Mouse (Mus musculus) erythroblast, embryonic 14.5 days (primary cell): ENCODE measurements around the gene Hsf5. TPM values are rescaled to one million over a fixed set of nuclear protein-coding genes. Genes with fewer than 3 reads are reported as not detected.
A peak's percentile ranks its signal among the peaks of the same experiment; 100 is the strongest.

ENCODE experiments used
- H3K27me3 ChIP-seq: 2 replicates; pipeline ENCODE4 v1.6.1; 2012; ENCODE audit warnings: inconsistent platforms; ENCODE audit not compliant: control insufficient read depth
- H3K36me3 ChIP-seq: 2 replicates; pipeline ENCODE4 v1.6.1; 2012; ENCODE audit warnings: mild to moderate bottlenecking, inconsistent platforms; ENCODE audit not compliant: control insufficient read depth
- H3K4me1 ChIP-seq: 2 replicates; pipeline ENCODE4 v1.6.1; 2012; ENCODE audit warnings: inconsistent platforms; ENCODE audit not compliant: control insufficient read depth
- H3K4me3 ChIP-seq: replicated peaks from 2 replicates; pipeline ENCODE3; 2012; ENCODE audit warnings: moderate library complexity, mild to moderate bottlenecking, inconsistent platforms
- H3K9me3 ChIP-seq: 2 replicates; pipeline ENCODE4 v1.6.1; 2012; ENCODE audit warnings: low read length, inconsistent platforms, mixed read lengths; ENCODE audit not compliant: control insufficient read depth
- GATA1 ChIP-seq: IDR thresholded peaks from 2 replicates; pipeline ENCODE4 v1.6.1; 2012; ENCODE audit warnings: low read length, inconsistent platforms, mixed read lengths
- TAL1 ChIP-seq: IDR thresholded peaks from 3 replicates; pipeline ENCODE4 v1.6.1; 2012; ENCODE audit warnings: low read length, inconsistent platforms, mixed read lengths
- polyA plus RNA-seq: library from polyadenylated mRNA; stranded (reverse); fragments of >175 nt; gene quantifications from 2 replicates; pipeline ENCODE4 v1.2.3, GENCODE M21; 2012

The Hsf5 gene
- polyA plus RNA-seq, 1 experiment, result not detected

DNA sequence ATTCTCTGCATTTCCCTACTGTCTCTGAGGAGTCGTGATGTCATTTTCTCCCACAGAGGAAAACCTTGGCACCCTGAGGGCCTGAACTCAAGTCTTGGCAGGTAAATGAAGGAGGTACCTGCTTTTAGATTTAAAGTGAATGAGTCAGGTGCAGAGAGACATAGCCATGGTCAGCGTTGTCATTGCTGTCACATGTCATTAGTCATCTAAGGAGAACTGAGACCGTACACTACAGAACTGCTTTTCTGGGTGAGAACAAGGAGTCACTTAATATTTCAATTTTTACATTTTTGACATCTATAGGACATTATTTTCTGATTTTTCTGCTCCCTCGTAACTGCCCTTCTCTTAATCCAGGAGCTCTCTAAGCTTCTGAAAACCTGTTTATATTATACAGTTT lies 61.6 kb downstream of the Hsf5 start:
- H3K9me3 ChIP-seq, result peaks cover 3% of the 10 kb centered on the region; the same call in 1 of the 2 replicates
- H3K4me1 ChIP-seq, result peaks cover 4% of the 10 kb centered on the region; the same call in 1 of the 2 replicates
- no peaks in the 10 kb centered on the region for H3K27me3 ChIP-seq
- no peaks in the 10 kb centered on the region for H3K36me3 ChIP-seq
- no peak overlapping the region for H3K4me3 ChIP-seq
- TF ChIP-seq TAL1, result no peak
- TF ChIP-seq GATA1, result no peak

DNA sequence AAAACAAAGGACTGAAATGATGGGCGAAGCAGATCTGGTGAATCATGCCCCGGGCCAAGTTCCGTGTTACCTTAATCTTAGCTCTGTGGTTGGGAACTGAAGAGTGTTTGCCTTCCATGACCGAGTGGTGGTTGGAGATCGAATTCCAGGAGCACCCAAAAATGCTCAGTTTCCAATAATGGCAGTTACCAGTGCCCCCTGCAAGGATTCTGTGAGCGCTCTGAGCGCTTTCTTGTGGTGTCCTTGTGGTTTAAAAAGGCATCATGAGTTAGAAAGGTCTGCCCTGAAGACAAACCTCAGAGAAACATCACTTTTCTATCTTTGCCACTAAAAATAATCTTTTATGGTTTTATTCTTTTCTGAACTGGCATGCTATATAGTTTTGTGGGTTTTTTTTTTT lies 62.0 kb downstream of the Hsf5 start:
- no peak for TF ChIP-seq GATA1
- no peak for TF ChIP-seq TAL1
- Histone ChIP-seq H3K4me1 (peaks cover 2% of the 10 kb centered on the region; the same call in 1 of the 2 replicates), H3K36me3 (no peaks in the 10 kb centered on the region), H3K4me3 (no peak overlapping the region), H3K9me3 (peaks cover 3% of the 10 kb centered on the region; the same call in 1 of the 2 replicates), H3K27me3 (no peaks in the 10 kb centered on the region)

DNA sequence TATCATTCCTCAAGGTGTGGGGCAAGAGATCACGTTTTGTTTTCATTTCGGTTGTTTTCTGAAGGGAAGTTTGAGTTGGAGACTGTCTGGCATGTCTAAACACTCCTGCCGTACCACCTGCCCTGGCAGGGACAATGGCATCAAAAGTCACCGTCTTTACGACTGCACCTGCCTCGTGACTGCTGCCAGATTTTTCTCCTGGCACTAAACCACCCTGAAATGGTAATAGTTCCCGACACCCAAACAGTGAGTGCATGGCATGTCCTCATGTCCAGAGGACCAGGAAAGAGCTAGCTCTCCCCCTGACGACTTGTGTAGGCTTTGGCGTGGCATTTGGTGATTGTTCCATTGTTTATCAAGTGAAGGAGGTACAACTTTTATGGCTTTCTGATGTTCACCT lies 63.8 kb downstream of the Hsf5 start:
- TF ChIP-seq GATA1 (no peak), TAL1 (no peak)

DNA sequence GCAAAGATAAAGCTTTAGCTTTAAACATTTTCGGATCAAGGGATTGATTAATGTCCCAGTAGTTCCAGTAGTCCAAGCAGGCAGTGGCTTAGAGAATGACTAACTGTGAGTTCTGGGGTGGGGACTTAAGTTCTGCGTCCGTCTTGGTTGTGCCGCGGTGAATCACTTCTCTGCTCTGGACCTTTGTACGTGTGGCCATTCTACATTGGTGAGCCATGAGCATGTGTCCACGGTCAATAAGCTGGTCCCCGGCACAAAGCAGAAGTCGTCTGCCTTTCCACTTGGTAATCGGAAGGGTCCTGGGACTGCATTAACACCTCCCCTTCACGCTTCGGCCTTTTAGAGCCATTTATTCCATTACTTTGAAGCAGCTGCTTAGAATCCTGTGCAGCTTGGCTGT lies 65.1 kb downstream of the Hsf5 start:
- H3K9me3 ChIP-seq, result no peaks in the 10 kb centered on the region
- TF ChIP-seq GATA1, result no peak
- TF ChIP-seq TAL1, result no peak
- no peaks in the 10 kb centered on the region for H3K36me3 ChIP-seq
- H3K4me3 ChIP-seq, result no peak overlapping the region
- H3K4me1 ChIP-seq, result peaks cover 4% of the 10 kb centered on the region; the same call in 1 of the 2 replicates
- no peaks in the 10 kb centered on the region for H3K27me3 ChIP-seq

More for the DNA sequence above, 63.8 kb downstream of the Hsf5 start:
- Histone ChIP-seq H3K4me1 (no peaks in the 10 kb centered on the region; the same call in 1 of the 2 replicates), H3K27me3 (no peaks in the 10 kb centered on the region), H3K9me3 (no peaks in the 10 kb centered on the region), H3K4me3 (no peak overlapping the region), H3K36me3 (no peaks in the 10 kb centered on the region)

DNA sequence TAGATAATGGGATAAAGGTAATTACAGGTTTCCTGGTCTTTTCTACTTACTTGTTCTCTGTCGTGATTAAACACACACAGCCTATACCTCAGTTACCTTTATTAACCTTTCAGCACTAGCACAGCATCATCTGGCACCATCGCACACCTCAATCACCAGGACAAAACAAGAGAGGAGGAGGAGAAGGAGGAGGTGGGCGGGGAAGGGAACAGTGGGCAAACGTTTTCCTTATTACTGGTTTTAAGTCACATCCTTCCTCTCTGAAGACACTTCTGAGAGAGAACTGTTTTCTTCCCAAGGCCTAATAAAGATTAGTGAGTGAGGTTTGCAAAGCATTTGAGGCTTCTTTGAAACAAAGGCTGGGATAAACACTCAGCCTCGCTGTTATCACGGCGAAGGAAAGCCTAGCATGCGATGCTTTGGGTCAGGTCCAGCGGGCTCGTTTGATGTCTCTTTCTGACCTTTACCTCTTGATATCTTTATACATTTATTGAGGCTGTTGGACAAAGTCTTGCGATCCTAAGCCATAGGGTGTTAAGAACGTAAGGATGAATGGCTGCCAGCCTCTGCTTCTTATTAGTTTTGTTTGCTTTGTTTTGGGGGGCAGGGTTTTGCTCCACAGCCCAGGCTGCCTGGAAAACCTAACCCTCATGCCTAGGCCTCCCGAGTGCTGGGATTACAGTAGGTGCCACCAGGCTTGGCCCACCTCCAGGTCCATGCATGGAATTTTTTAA lies 66.0 kb downstream of the Hsf5 start:
- Histone ChIP-seq H3K36me3 (no peaks in the 10 kb centered on the region), H3K4me3 (no peak overlapping the region)

DNA sequence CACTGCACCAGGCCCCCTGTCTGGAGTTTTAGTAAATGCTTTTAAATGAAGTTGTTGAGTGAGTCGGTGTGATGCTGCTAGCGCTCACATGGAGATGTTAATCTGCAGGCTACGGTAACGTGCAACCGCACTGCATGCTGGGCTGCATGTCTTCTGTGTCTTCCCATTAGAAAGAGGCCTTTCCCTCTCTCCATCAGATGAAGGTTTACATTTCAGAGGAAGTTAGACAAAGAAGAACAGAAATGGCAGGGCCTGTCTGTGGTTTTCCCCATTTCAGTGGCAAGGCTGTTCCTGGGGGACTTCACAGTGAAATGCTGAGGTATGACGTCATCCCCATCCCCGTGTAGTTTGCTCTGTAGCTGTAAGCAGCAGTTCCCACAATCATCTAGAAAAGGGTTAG lies 69.4 kb downstream of the Hsf5 start:
- no peaks in the 10 kb centered on the region for H3K9me3 ChIP-seq
- H3K27me3 ChIP-seq, result no peaks in the 10 kb centered on the region
- no peak overlapping the region for H3K4me3 ChIP-seq
- peaks cover 38% of the 10 kb centered on the region for H3K4me1 ChIP-seq
- TF ChIP-seq TAL1 (no peak), GATA1 (no peak)
- H3K36me3 ChIP-seq, result no peaks in the 10 kb centered on the region

More for the DNA sequence above, 66.0 kb downstream of the Hsf5 start:
- no peaks in the 10 kb centered on the region for H3K27me3 ChIP-seq
- no peaks in the 10 kb centered on the region for H3K9me3 ChIP-seq
- peaks cover 13% of the 10 kb centered on the region for H3K4me1 ChIP-seq
- TF ChIP-seq GATA1, result no peak

DNA sequence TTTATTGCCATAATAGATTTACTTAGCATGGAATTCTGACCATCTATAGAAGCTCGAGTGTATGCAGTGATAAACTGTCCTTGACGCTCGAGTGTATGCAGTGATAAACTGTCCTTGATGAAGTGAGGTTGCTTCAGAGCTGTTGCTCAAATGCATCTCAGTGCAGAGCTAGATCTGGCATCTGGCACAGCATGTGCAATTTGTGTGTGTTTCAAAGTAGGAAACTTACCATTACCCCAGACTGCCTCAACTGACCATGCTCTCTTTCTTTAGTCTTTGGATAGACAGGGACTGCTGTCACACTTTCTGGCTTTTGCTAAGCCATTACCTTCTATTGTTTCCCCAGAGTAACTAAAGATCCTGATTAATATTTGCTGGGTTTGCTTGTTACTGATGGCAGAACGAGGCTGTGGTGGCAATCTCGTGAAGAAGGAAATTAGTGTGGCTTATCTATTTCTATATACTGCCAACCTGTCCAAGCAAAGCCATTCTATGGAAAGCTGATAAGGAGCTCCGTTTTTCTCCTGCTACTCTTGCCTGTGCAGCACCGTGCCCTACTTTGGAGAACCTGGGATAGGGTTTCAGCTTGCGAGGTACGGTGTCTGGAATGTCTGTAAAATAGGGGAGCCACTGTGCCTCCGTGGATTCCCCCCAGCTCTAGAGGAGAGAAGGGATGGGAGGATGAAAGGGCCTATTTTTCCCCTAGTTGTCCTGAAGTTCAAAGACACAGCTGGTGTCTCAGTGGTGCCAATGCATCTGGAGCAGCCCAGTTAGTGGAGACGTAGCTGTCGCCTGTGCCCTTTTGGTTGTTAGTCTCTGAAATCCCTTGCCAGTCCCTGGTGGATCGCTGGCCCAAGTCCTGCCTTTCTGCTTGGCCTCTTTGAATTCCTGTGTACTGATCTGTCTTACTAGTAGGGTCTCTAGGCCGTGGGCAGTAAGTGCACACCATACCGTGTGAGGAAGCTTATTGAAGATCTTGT lies 70.6 kb downstream of the Hsf5 start:
- Histone ChIP-seq H3K36me3 (no peaks in the 10 kb centered on the region), H3K4me1 (peaks cover 38% of the 10 kb centered on the region), H3K4me3 (no peak overlapping the region)

DNA sequence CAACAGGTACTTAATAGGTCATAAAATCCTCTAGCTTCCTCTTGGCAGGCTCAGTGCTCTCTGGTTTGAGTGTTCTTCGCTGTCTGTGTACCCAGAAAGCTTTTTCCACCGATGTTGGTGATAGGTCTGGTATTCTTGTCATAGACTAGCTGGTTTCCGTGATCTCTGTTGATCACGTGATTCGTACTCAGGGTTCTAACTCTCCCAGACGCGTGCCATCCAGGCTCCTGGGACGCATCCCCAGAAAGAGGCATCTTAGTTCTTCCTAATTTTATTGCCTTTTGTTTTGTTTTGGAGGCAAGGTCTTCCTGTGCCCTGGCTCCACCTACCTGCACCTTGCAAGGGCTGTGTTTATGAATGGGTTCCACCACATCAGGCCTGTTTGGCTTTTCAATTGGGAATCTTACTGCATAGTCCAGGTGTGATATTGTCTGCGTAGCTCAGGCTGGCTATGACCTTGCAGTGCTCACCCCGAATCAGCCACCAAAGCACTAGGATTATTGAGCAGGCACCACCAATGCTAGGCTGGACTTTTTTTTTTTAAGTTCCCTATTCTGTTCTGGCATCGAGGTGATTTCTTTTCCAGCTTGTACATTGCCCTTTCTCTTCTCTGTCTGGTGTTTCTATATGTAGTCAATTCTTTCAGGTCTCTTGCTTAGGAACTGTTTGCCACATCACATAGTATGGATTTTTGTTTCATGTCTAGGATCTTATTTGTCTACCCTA lies 71.7 kb downstream of the Hsf5 start:
- TF ChIP-seq GATA1 (no peak), TAL1 (no peak)
- Histone ChIP-seq H3K4me3 (no peak overlapping the region), H3K36me3 (no peaks in the 10 kb centered on the region), H3K4me1 (peaks cover 38% of the 10 kb centered on the region), H3K27me3 (no peaks in the 10 kb centered on the region), H3K9me3 (no peaks in the 10 kb centered on the region)

More for the DNA sequence above, 70.6 kb downstream of the Hsf5 start:
- TF ChIP-seq GATA1 (no peak), TAL1 (no peak)
- H3K27me3 ChIP-seq, result no peaks in the 10 kb centered on the region
- no peaks in the 10 kb centered on the region for H3K9me3 ChIP-seq

DNA sequence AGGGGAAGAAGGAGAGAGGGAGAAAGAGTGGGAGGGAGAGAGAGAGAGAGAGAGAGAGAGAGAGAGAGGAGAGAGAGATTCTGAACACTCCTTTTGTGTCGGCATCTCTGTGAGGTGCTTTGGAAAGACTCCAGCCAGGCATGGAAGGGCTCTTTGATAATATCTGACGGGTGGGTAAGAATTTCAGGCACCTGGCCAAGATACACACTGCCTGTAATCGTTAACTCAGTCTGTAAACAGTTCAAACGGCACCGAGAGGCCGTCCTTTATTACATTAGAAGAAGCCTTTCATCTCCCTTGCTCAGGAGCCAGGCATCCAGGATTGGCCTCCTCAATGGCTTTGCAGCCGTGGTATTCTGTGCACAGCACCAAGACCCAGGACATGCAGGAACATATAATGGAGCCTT lies 72.4 kb downstream of the Hsf5 start:
- H3K4me1 ChIP-seq, result peaks cover 38% of the 10 kb centered on the region
- peak overlapping the region; percentile 54 for H3K4me3 ChIP-seq
- H3K27me3 ChIP-seq, result no peaks in the 10 kb centered on the region
- H3K36me3 ChIP-seq, result no peaks in the 10 kb centered on the region
- no peaks in the 10 kb centered on the region for H3K9me3 ChIP-seq
- TF ChIP-seq GATA1 (no peak), TAL1 (no peak)
